Mouse (Mus musculus): ENCODE results near the gene Map1lc3a. TPM values are rescaled to one million over a fixed set of nuclear protein-coding genes. Genes with fewer than 3 reads are reported as not detected.

Map1lc3a gene
- polyA plus RNA-seq, 1 experiment from 2014 or later, result 128 TPM

DNA sequence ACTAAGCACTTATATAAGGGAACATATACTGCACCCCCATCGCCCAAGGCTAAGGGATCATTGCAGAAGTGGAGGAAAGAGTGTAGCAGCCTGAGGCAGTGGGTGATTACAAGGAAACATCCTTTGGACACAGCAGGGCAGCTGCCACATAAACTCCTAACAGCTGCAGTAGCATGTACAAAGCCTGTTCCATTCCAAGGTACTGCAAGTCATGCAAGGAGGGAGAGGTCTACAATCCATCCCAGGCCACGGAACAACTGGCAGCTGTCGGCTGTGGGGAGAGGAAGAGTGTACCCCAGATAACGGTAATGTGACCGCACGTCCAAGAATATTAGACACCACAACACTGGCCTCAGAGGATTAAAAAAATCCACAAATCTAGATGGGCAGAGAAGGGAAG is 10.6 kb upstream of the Map1lc3a start:
- CTCF ChIA-PET, result interaction anchor here (1.3 kb wide), 1 partner anchor 15 kb away, joined by 3 read pairs; no protein-coding TSS in a partner anchor
- no peak for DNase-seq (ENCODE audit: low read depth, low spot score)

DNA sequence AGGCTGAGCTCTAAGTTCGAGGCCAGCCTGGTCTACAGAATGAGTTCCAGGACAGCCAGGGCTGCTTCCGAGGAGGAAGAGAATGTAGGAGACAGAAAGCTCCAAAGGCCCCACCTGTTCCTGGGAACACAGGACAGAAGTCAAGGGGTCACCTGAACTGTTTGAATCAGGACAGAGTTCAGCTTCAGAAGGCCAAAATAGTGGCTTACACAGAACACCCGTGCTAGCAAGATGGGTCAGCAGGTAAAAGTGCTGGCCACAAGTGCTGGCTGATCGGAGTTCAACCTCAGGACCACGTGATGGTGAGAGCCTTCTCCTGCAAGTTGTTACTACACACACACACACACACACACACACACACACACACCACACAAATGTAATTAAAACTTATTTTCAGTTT is 9.2 kb upstream of the Map1lc3a start:
- ChIA-PET POLR2A (no interaction called here), CTCF (no interaction called here)
- in situ Hi-C loops (cut with MboI; ENCODE audit: low pct_unique_long_range_greater_than_20kb), result no loop called here
- ATAC-seq (no peak), DNase-seq (ENCODE audit: low read depth, low spot score) (no peak)
- H3K27me3 ChIP-seq, result no peaks in the 10 kb centered on the region
- TF ChIP-seq CTCF (IDR thresholded peaks at IDR 0.05), result no peak

More for the DNA sequence above, 10.6 kb upstream of the Map1lc3a start:
- in situ Hi-C loops (cut with MboI; ENCODE audit: low pct_unique_long_range_greater_than_20kb), result no loop called here
- POLR2A ChIA-PET, result no interaction called here
- no peak for TF ChIP-seq CTCF (IDR thresholded peaks at IDR 0.05)
- no peaks in the 10 kb centered on the region for H3K27me3 ChIP-seq
- no peak for ATAC-seq

DNA sequence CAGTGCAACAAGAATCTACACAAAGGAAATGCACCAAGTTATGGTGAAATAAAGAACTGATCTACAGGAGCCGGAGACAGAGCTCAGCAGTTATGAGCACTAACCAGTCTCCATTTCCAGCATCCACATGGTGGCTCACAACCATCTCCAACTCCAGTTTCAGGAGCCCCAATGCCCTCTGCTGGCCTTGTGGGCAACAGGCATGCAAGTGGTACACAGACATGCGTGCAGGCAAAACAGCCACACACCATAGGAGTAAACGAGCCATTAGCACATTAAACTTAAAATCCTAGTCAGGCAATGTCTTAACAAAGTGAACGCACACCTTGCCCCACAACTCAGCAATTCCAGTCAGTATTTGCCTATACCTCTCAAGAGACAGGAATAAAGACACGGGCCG is 4.1 kb upstream of the Map1lc3a start:
- in situ Hi-C loops (cut with MboI; ENCODE audit: low pct_unique_long_range_greater_than_20kb), result no loop called here
- TF ChIP-seq CTCF (IDR thresholded peaks at IDR 0.05), result no peak
- no peaks in the 10 kb centered on the region for H3K27me3 ChIP-seq
- CTCF ChIA-PET, result no interaction called here
- POLR2A ChIA-PET, result no interaction called here
- ATAC-seq (no peak), DNase-seq (ENCODE audit: low read depth, low spot score) (no peak)

DNA sequence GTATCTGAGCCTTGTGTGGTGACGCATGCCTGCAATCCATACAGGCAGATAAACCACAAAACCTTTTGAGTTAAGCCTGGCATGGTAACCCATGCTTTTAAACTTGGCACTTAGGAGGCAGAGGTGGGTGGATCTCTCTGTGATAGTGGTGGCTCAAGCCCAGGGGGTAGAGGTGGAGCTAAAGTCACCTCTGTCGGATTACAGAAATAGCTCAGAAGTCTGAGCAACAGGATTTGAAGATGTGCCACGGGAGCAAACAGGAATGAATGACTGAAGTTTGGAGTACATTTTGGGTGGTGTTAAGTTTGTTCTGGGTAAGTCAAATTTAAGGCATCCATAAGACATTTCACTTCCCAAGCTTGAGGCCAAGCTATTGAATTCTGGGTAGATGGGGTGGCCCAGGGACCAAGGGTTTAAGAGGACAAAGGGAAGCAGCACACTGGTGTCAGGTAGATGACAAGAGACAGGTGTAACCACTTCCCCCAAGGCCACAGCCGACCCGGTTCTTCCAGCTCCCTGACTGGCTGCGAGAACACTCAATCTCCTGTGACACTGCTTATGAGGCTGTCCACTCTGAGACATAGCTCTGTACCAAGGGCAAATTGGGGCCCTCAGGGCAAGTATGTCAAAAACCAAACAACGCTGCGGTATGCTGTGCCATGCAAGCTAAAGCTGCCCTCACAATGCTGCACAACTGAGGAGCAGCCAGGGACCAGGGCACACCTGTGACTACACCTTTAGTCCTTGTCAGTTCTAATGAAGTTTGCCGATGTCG is 3.5 kb upstream of the Map1lc3a start:
- H3K27me3 ChIP-seq, result no peaks in the 10 kb centered on the region
- ChIA-PET CTCF (no interaction called here), POLR2A (no interaction called here)
- no peak for ATAC-seq
- TF ChIP-seq CTCF (IDR thresholded peaks at IDR 0.05), result no peak
- DNase-seq (ENCODE audit: low read depth, low spot score), result no peak
- in situ Hi-C loops (cut with MboI; ENCODE audit: low pct_unique_long_range_greater_than_20kb), result no loop called here

DNA sequence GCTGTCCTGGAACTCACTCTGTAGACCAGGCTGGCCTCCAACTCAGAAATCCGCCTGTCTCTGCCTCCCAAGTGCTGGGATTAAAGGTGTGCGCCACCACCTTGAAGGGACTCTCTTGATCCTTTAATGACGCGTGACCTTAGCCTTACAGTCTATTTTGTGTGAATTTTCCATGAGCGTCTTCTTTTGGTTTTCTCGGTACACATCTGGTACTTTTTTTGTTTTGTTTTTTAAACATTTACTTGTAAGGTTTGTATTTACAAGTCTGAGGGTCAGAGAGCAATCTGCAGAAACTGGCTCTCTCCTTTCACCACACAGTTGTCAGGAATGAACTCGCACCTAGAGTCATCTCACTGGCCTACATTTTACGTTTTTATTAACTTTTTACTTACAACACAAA is 2.5 kb upstream of the Map1lc3a start:
- no peaks in the 10 kb centered on the region for H3K27me3 ChIP-seq
- no peak for TF ChIP-seq CTCF (IDR thresholded peaks at IDR 0.05)
- CTCF ChIA-PET, result no interaction called here
- POLR2A ChIA-PET, result no interaction called here
- DNase-seq (ENCODE audit: low read depth, low spot score) (no peak), ATAC-seq (no peak)
- in situ Hi-C loops (cut with MboI; ENCODE audit: low pct_unique_long_range_greater_than_20kb), result no loop called here

DNA sequence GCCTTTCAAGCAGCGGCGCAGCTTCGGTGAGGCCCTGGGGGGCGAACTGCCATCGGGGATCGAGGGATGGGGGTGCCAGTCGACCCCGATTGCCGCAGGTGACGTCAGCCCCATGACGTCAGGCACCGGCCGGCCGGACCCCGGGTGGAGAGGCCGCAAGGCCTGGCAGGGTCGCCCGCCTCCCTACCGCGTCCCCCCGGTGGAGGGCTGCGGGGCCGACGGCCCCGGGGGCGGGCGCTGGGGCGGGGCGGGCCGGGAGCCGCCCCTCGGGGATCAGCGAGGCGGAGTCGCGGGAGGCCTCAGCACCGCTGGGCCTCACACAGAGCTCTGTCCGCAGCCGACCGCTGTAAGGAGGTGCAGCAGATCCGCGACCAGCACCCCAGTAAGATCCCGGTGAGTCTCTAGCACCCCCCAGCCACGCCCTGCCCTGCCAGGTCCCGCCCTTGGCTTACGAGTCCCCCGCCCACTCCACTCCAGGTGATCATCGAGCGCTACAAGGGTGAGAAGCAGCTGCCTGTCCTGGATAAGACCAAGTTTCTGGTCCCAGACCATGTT is 601 bp downstream of the Map1lc3a start:
- ATAC-seq (peak; percentile 75), DNase-seq (ENCODE audit: low read depth, low spot score) (no peak)
- POLR2A ChIA-PET, result interaction anchor here (0.9 to 1.0 kb wide), 3 partner anchors 14 to 106 kb away, joined by 3 to 4 read pairs (median 4); no protein-coding TSS in a partner anchor
- in situ Hi-C loops (cut with MboI; ENCODE audit: low pct_unique_long_range_greater_than_20kb), result no loop called here
- no peaks in the 10 kb centered on the region for H3K27me3 ChIP-seq
- no peak for TF ChIP-seq CTCF (IDR thresholded peaks at IDR 0.05)
- CTCF ChIA-PET, result interaction anchor here (1.4 kb wide), 1 partner anchor 16 kb away, joined by 3 read pairs; no protein-coding TSS in a partner anchor

DNA sequence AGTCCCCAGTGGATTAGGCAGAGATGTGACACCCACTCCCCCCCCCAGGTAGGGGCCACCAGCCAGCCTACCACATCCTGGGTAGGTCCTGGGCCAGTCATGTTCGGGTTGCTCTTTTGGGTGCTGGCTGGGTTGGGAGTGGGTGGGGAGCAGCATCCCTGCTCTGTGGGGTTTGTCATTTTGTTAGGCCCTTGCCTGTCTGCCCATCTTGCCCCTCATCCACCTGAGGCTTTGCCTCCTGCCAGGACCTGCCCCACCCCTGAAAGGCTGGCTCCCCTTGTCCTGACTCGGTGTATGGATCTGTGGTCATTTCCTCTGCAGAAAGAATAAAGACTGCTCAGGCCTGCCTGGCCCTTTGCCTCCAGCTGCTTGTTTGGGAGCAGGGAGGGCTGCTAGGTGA is 1.6 kb downstream of the Map1lc3a start:
- ChIA-PET POLR2A (no interaction called here), CTCF (interaction anchor here (1.0 to 1.4 kb wide), 2 partner anchors 14 to 22 kb away, joined by 3 read pairs; no protein-coding TSS in a partner anchor)
- TF ChIP-seq CTCF (IDR thresholded peaks at IDR 0.05), result no peak
- DNase-seq (ENCODE audit: low read depth, low spot score) (no peak), ATAC-seq (no peak)
- in situ Hi-C loops (cut with MboI; ENCODE audit: low pct_unique_long_range_greater_than_20kb), result no loop called here
- no peaks in the 10 kb centered on the region for H3K27me3 ChIP-seq

DNA sequence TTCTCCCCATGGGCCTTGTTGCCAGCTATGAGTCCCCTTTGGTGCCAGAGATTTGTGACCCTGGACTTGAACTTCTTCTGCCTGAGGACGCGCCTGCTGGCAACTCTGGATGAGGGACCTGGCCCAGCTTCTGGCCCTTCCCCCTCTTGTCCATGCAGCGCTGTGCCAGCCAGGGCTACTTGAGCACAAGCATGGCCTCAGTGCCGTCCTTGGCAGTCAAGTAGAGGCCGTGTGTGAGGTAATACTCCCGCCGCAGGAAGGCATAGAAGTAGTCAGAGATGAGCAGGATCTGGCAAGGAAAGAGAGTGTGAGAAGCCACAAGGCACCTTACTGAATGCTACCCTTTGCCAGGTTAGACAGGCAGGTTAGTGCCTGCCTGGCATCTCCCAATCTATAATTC is 2.3 kb downstream of the Map1lc3a start:
- H3K27me3 ChIP-seq, result no peaks in the 10 kb centered on the region
- POLR2A ChIA-PET, result interaction anchor here (1.2 kb wide), 1 partner anchor 9 kb away, joined by 4 read pairs; no protein-coding TSS in a partner anchor
- in situ Hi-C loops (cut with MboI; ENCODE audit: low pct_unique_long_range_greater_than_20kb), result no loop called here
- no peak for ATAC-seq
- no peak for TF ChIP-seq CTCF (IDR thresholded peaks at IDR 0.05)
- CTCF ChIA-PET, result interaction anchor here (1.0 kb wide), 1 partner anchor 21 kb away, joined by 3 read pairs; no protein-coding TSS in a partner anchor
- no peak for DNase-seq (ENCODE audit: low read depth, low spot score)

DNA sequence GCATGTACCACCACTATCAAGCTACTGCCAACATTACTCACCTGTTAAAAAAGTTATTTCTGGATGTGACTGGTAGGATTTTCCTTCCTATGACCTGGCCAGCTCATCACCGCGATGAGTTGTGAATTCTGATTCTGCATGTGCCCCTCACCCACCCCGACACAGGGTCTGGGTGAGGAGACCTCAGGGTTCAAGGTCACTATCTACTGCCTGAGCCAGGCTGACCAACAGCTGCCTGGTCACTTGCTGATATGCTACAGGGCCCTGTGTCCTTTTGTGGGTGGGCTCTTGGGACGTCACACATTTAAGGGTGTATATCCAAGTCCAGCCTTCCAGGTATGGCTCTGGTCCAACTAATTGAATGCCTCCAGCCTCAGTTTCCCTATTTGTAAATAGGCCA is 3.1 kb downstream of the Map1lc3a start:
- CTCF ChIA-PET, result no interaction called here
- POLR2A ChIA-PET, result interaction anchor here (1.2 kb wide), 1 partner anchor 8 kb away, joined by 4 read pairs; no protein-coding TSS in a partner anchor
- no peak for DNase-seq (ENCODE audit: low read depth, low spot score)
- in situ Hi-C loops (cut with MboI; ENCODE audit: low pct_unique_long_range_greater_than_20kb), result no loop called here
- no peaks in the 10 kb centered on the region for H3K27me3 ChIP-seq
- no peak for ATAC-seq
- TF ChIP-seq CTCF (IDR thresholded peaks at IDR 0.05), result no peak

DNA sequence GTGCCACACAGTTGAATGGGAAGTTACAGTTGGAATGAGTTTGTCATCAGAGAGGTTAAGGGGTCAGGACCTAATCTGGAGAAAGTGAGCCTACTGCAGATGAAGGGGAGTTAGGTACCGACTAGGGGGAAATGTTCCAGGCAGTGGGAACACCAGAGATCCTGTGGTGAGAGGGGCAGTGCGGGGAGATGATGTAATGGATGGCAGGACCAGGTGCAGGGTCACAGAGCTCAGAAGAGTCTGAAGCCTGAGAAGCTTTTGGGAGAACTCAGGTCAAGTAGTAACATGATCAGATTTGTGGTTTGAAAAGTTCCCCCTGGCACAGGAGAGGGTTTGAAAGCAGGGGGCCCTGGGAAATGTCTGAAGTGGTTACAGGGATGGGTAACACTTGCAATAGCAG is 4.0 kb downstream of the Map1lc3a start:
- CTCF ChIA-PET, result no interaction called here
- H3K27me3 ChIP-seq, result no peaks in the 10 kb centered on the region
- in situ Hi-C loops (cut with MboI; ENCODE audit: low pct_unique_long_range_greater_than_20kb), result no loop called here
- no peak for TF ChIP-seq CTCF (IDR thresholded peaks at IDR 0.05)
- ATAC-seq (no peak), DNase-seq (ENCODE audit: low read depth, low spot score) (no peak)
- POLR2A ChIA-PET, result no interaction called here

DNA sequence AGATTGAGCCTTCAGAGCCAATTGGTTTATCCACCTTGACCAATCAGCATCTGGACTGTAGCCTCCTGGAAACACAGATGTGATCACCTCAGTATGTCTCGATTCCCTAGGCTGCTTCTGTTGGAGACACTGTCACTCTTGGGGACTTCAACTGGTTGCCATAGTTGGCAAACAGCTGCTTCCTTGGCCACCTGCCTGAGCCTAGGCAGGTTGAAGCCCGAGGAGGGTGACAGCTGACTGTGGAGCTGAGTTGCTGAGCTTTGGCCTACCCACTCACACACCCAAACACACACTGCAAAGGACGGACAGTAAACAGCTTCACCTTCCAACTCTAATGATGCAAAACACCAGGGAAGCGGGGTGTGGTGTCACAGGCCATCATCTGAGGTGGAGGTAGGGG is 7.7 kb downstream of the Map1lc3a start:
- no peaks in the 10 kb centered on the region for H3K27me3 ChIP-seq
- no peak for ATAC-seq
- no peak for TF ChIP-seq CTCF (IDR thresholded peaks at IDR 0.05)
- ChIA-PET POLR2A (no interaction called here), CTCF (interaction anchor here (1.3 kb wide), 1 partner anchor 17 kb away, joined by 3 read pairs; no protein-coding TSS in a partner anchor)
- in situ Hi-C loops (cut with MboI; ENCODE audit: low pct_unique_long_range_greater_than_20kb), result no loop called here
- no peak for DNase-seq (ENCODE audit: low read depth, low spot score)
